Comparison of ENCODE assay signal across 10 mouse cellular contexts in the genomic region with DNA sequence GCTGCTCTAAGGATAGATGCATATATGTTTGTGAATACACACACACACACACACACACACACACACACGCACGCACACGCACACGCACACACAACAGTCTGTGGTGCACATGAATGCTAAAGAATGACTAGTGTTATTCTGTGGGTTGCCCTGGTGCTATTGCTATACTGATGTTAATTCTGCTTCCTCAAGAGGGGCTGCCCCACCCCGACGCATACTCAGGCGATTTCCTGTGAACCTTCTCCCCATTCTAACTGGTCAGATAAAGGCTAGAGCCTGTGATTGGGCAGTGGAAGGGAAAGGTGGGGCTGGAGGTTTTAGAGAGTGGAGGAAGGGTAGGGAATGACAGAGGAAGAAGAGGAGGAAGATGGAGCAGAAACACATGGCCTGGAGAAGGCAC. TPM values are rescaled to one million over a fixed set of nuclear protein-coding genes. Genes with fewer than 3 reads are reported as not detected.
"Had no signal": no experiment of that assay in that cellular context is flagged by ENCODE, and none has a peak within 500 bp of the region (broad histone marks: within the 10 kb centered on the region; RNA-seq: fewer than 3 reads in every experiment).

No protein-coding gene starts in this region.

RNA-seq across cellular contexts. Expression of a gene that starts 57.3 kb away (rescaled TPM):
- polyA plus RNA-seq: liver, postnatal 0 days; lung, adult 2 months; lung, embryonic 15.5 days; lung, postnatal 0 days; macrophage; midbrain, embryonic 11.5 days; small intestine, adult 2 months; stomach, embryonic 14.5 days; stomach, embryonic 16.5 days; thymus, postnatal 0 days had no signal
